Mouse (Mus musculus) kidney, postnatal 0 days (tissue): ENCODE results near the gene Srf. TPM values are rescaled to one million over a fixed set of nuclear protein-coding genes. Genes with fewer than 3 reads are reported as not detected.

Source experiments
- ATAC-seq: fragments of 200-750 bp; cut with Nextera tagmentation; replicated peaks from 2 replicates; pipeline ENCODE4 v1.8.0; 2017; ENCODE audit warnings: low read depth, moderate number of reproducible peaks, moderate TSS enrichment, moderate library complexity; ENCODE audit not compliant: low FRiP score
- DNase-seq: peaks from one replicate; pipeline ENCODE4 v3.0.0-alpha.2; 2016; ENCODE audit warnings: low spot score
- H3K27ac ChIP-seq: fragments of 300-500 bp; sonication (generic); 2 replicates; pipeline ENCODE4 v1.5.1; 2014; ENCODE audit warnings: mild to moderate bottlenecking
- H3K27me3 ChIP-seq: fragments of 300-500 bp; sonication (generic); 2 replicates; pipeline ENCODE4 v1.6.1; 2014; ENCODE audit warnings: low read length, mixed read lengths; ENCODE audit not compliant: insufficient read depth
- H3K36me3 ChIP-seq: fragments of 300-500 bp; sonication (generic); 2 replicates; pipeline ENCODE4 v1.6.1; 2014; ENCODE audit warnings: low read length, mixed read lengths; ENCODE audit not compliant: insufficient read depth
- H3K4me1 ChIP-seq: fragments of 300-500 bp; sonication (generic); replicated peaks from 2 replicates; pipeline ENCODE4 v1.6.1; 2014; ENCODE audit warnings: antibody characterized with exemption, low read length, mixed read lengths; ENCODE audit not compliant: insufficient read depth
- H3K4me2 ChIP-seq: fragments of 300-500 bp; sonication (generic); 2 replicates; pipeline ENCODE4 v1.6.1; 2014; ENCODE audit warnings: mild to moderate bottlenecking, low read length, moderate library complexity, mixed read lengths
- H3K4me3 ChIP-seq: fragments of 300-500 bp; sonication (generic); replicated peaks from 2 replicates; pipeline ENCODE4 v1.5.1; 2014; ENCODE audit warnings: low read depth, low read length
- H3K9ac ChIP-seq: fragments of 300-500 bp; sonication (generic); 2 replicates; pipeline ENCODE4 v1.6.1; 2014; ENCODE audit warnings: low read depth, low read length
- H3K9me3 ChIP-seq: fragments of 300-500 bp; sonication (generic); replicated peaks from 2 replicates; pipeline ENCODE4 v1.6.1; 2016; ENCODE audit warnings: low read length, inconsistent platforms, mixed read lengths
- CTCF ChIP-seq: IDR thresholded peaks from 2 replicates; pipeline ENCODE4 v1.5.1; 2016; ENCODE audit warnings: antibody characterized with exemption, low read depth, mild to moderate bottlenecking, moderate library complexity
- WGBS: fragments of 180-500 bp; shearing (Covaris S2); extraction: QIAGEN DNeasy Blood & Tissue Kit; methylation state at CpG from one replicate; pipeline ENCODE4 v1.1.7; 2014; 5-methylcytosine and 5-hydroxymethylcytosine counted together
- polyA plus RNA-seq: library from polyadenylated mRNA; unstranded; fragments of >200 nt; fragmentation: Nextera tagmentation; extraction: Ambion mirVana; gene quantifications from 2 replicates; pipeline ENCODE4 v1.2.1, GENCODE M21; 2015

Gene Srf
- polyA plus RNA-seq, 1 experiment from 2014 or later, result 6.0 TPM

DNA sequence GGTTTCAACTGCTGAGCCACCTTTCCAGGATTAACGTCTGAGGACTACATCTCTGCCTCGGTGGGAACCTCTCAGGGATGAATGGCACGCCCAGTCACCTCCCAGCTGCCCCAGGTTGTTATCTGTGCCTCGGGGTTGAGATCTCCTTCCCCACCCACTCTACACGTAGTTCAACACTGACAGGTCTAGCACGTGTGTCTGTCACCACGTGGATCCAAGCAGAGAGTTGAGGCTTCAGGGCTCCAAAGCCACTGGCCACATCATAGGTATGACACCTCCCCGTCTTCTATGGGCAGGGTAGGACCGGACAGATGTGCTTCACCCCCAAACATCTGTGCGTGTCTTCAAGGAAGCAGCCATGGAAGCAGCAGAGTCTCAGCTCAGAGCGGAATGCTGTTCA lies 42.0 kb upstream of the Srf start:
- H3K4me2 ChIP-seq, result no peak overlapping the region
- H3K4me1 ChIP-seq, result 0 out of 2 replicates have a peak, but pooled peaks cover 3% of the 10 kb centered on the region
- no peak for DNase-seq
- H3K27ac ChIP-seq, result no peak overlapping the region
- H3K27me3 ChIP-seq, result no peaks in the 10 kb centered on the region
- H3K4me3 ChIP-seq, result no peak overlapping the region
- no peak for TF ChIP-seq CTCF
- H3K36me3 ChIP-seq, result 0 out of 2 replicates have a peak, but pooled peaks cover 5% of the 10 kb centered on the region
- no peak overlapping the region for H3K9ac ChIP-seq
- 88% methylated on average over 11 of the region's 11 CpGs for WGBS
- ATAC-seq, result no peak
- no peaks in the 10 kb centered on the region for H3K9me3 ChIP-seq

DNA sequence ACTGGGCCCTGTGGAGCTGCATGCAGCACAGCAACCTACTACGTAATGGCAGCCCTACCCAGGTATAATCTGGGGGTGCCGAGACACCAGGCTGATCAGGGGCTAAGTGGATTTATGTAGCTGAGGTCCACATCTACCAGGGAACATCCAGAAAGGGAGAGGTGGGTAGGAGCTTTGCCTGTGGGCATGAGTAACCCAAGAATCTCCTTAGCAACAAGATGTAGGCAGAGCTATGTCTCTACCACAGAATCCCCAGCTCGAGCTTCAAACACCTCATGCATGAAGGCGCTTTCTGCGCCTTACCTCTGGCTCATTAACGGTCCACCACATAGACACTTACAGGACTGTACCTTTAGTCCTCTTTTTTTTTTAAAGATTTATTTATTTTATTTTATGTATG lies 39.4 kb upstream of the Srf start:
- no peak overlapping the region for H3K9ac ChIP-seq
- DNase-seq (no peak), ATAC-seq (no peak)
- WGBS, result 51% methylated on average over 6 of the region's 6 CpGs
- TF ChIP-seq CTCF, result no peak
- H3K9me3 ChIP-seq, result no peaks in the 10 kb centered on the region
- H3K4me3 ChIP-seq, result no peak overlapping the region
- H3K27me3 ChIP-seq, result no peaks in the 10 kb centered on the region
- H3K4me1 ChIP-seq, result no peaks in the 10 kb centered on the region
- no peak overlapping the region for H3K4me2 ChIP-seq
- peaks cover 10% of the 10 kb centered on the region; the same call in 1 of the 2 replicates for H3K36me3 ChIP-seq
- H3K27ac ChIP-seq, result no peak overlapping the region

DNA sequence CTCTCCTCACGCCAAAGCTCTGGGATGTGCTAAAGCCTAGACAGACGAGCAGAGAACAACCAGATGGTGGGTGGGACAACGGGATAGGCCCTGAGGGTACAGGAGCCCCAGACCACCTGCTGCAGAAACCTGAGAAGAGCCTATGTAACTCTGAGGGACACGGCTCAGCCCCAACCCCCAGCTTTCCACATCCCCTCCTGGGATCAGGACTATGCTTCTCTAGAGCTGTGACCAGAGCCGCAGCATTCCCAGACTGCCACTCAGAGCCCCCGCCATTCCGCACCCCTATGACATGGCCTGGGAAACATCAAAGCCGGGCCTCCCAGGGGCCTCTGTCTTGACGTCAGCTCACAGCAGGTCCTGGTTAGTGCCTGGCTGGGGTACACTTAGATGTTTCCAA lies 38.6 kb upstream of the Srf start:
- Histone ChIP-seq H3K9ac (no peak overlapping the region), H3K9me3 (no peaks in the 10 kb centered on the region), H3K27ac (no peak overlapping the region), H3K27me3 (no peaks in the 10 kb centered on the region), H3K4me1 (no peaks in the 10 kb centered on the region), H3K4me3 (no peak overlapping the region), H3K36me3 (peaks cover 17% of the 10 kb centered on the region), H3K4me2 (no peak overlapping the region)
- ATAC-seq (no peak), DNase-seq (no peak)
- 26% methylated on average over 9 of the region's 9 CpGs for WGBS
- TF ChIP-seq CTCF, result no peak

DNA sequence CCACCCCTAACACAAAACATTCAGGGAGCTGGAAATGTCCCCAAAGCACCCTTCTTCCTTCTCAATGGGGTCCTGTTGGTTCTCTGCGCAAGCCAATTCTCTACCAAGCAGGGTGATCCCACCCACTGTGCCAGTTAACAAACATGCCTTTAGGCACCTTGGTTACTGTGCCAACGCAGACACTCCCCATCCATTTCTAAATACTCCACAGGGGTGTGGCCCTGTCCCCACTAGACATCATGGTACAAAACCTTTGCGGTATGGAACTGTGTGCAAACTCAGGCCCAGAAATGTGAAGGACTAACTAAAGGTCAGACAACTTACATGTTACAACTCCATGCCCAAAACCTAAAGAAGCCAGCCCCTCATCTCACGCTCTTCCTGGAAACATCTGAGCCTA lies 37.1 kb upstream of the Srf start:
- no peak overlapping the region for H3K27ac ChIP-seq
- no peaks in the 10 kb centered on the region for H3K9me3 ChIP-seq
- H3K27me3 ChIP-seq, result no peaks in the 10 kb centered on the region
- no peak for DNase-seq
- H3K36me3 ChIP-seq, result peaks cover 28% of the 10 kb centered on the region
- no peak overlapping the region for H3K4me3 ChIP-seq
- H3K9ac ChIP-seq, result no peak overlapping the region
- H3K4me2 ChIP-seq, result no peak overlapping the region
- no peak for TF ChIP-seq CTCF
- no peak for ATAC-seq
- no peaks in the 10 kb centered on the region for H3K4me1 ChIP-seq
- WGBS, result 90% methylated on average over 4 of the region's 4 CpGs

DNA sequence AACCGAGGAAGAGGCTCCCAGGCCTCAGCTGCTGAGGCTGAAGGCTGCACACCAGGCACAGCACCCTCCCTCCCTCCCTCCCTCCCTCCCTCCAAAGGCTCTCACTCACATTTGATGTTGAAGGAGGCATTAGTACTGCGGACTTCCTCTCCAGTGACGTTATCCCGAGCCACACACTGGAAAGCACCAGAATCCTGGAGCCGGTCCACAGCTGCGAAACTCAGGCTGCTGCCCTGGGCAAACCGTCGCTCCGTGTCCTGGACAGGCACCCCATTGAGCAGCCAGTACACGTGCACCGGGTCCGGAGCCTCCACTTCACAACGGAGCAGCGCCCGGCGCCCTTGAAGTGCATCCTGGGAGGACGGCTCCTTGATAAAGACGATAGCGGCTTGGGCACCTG lies 35.4 kb upstream of the Srf start:
- H3K4me2 ChIP-seq, result no peak overlapping the region
- no peak for DNase-seq
- H3K27me3 ChIP-seq, result no peaks in the 10 kb centered on the region
- H3K9me3 ChIP-seq, result no peaks in the 10 kb centered on the region
- H3K4me1 ChIP-seq, result no peaks in the 10 kb centered on the region
- ATAC-seq, result no peak
- no peak overlapping the region for H3K27ac ChIP-seq
- TF ChIP-seq CTCF, result no peak
- WGBS, result 72% methylated on average over 19 of the region's 19 CpGs
- peaks cover 37% of the 10 kb centered on the region for H3K36me3 ChIP-seq
- no peak overlapping the region for H3K4me3 ChIP-seq
- no peak overlapping the region for H3K9ac ChIP-seq

DNA sequence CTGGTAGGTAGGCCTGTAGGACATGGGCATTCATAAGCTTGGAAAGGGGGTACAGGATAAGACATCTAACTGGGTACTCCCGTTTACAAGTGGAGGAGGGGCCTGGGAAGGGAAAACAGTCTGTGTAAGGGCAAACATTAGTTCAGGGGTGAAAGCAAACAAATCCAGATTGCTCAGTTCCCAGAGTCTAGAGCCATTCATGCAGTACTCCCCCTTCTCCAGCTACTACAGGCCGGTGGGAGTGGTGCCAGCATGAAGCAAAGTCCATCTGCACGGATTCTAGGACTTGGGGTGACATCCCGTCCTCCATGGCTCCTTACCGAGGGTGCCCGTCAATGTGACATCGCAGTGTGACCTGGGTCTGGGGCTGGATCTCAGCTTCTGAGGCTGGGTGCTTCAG lies 34.5 kb upstream of the Srf start:
- Histone ChIP-seq H3K27me3 (no peaks in the 10 kb centered on the region), H3K4me1 (no peaks in the 10 kb centered on the region), H3K27ac (no peak overlapping the region), H3K4me3 (no peak overlapping the region), H3K36me3 (peaks cover 36% of the 10 kb centered on the region), H3K4me2 (no peak overlapping the region), H3K9ac (no peak overlapping the region), H3K9me3 (no peaks in the 10 kb centered on the region)
- whole genome bisulfite sequencing, result 78% methylated on average over 7 of the region's 7 CpGs
- ATAC-seq (no peak), DNase-seq (no peak)
- TF ChIP-seq CTCF, result no peak

DNA sequence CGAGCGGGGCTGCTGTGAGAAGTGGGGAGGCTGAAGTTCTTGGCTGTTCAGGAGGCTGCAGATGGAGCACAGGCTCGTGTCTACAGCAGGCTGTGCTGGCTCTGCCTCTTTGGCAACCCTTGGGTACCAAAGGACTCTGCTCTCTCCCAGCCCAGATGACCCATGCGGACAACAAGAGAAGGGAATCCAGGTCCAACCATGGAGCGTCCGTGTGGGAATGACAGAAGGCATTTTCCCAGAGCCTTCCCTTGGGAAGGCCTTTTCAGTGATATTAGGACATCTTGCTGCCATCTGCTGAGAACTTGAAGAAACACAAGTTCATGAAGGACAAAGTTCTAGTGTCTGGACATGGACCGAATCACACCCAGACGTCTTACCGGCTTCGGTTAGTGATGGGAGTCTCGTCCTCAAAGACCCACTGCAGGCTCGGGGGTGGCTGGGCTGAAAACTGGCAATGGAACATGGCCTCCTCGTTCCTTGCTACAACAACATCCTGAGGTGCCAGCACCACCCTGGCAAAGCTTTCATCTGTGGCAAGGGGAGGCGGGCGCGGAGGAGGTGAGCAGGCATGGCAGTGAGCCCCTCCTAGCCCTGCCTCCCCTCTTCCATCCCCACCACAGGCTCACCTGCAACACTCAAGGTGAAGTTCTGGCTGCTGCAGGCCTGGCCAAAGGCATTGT lies 33.8 kb upstream of the Srf start:
- ATAC-seq (no peak), DNase-seq (no peak)
- H3K4me2 ChIP-seq, result no peak overlapping the region
- H3K4me1 ChIP-seq, result no peaks in the 10 kb centered on the region
- peaks cover 36% of the 10 kb centered on the region for H3K36me3 ChIP-seq
- no peak overlapping the region for H3K4me3 ChIP-seq
- H3K9me3 ChIP-seq, result no peaks in the 10 kb centered on the region
- H3K27me3 ChIP-seq, result no peaks in the 10 kb centered on the region
- H3K27ac ChIP-seq, result no peak overlapping the region
- H3K9ac ChIP-seq, result no peak overlapping the region
- WGBS, result 85% methylated on average over 16 of the region's 16 CpGs
- TF ChIP-seq CTCF, result peak; percentile 25; the same call in 1 of the 2 replicates
